Mouse (Mus musculus) G1E (cell line): Measurements from ENCODE around the gene Gm3072. TPM values are rescaled to one million over a fixed set of nuclear protein-coding genes. Genes with fewer than 3 reads are reported as not detected.
"Not testable (repeated sequence)": the region's sequence is repeated elsewhere in the genome, so short reads cannot be mapped to it uniquely, and the experiment has no call there.

Experiments used
- ATAC-seq: 2 replicates; pipeline ENCODE4 v1.8.0; 2016; ENCODE audit warnings: mild to moderate bottlenecking; ENCODE audit not compliant: insufficient number of reproducible peaks, poor library complexity, low FRiP score, severe bottlenecking; ENCODE audit errors: extremely low read depth
- DNase-seq: peaks from one replicate; pipeline ENCODE4 v3.0.0; 2012; ENCODE audit warnings: low spot score
- H3K27me3 ChIP-seq: 2 replicates; pipeline ENCODE4 v1.6.1; 2012; ENCODE audit warnings: mild to moderate bottlenecking, low read length, inconsistent platforms; ENCODE audit not compliant: insufficient read depth
- H3K36me3 ChIP-seq: replicated peaks from 2 replicates; pipeline ENCODE3; 2012; ENCODE audit warnings: mild to moderate bottlenecking, inconsistent platforms
- H3K4me1 ChIP-seq: 2 replicates; pipeline ENCODE4 v1.6.1; 2012; ENCODE audit warnings: low read depth, low read length, inconsistent platforms, mixed read lengths; ENCODE audit not compliant: insufficient read depth
- H3K4me3 ChIP-seq: 2 replicates; pipeline ENCODE4 v1.5.1; 2012; ENCODE audit warnings: low read depth, mild to moderate bottlenecking, inconsistent platforms, low read length, moderate library complexity, mixed read lengths
- H3K9me3 ChIP-seq: replicated peaks from 2 replicates; pipeline ENCODE4 v1.6.1; 2012; ENCODE audit warnings: inconsistent platforms
- polyA plus RNA-seq: library from polyadenylated mRNA; stranded (reverse); fragments of >175 nt; gene quantifications from 2 replicates; pipeline ENCODE4 v1.2.3, GENCODE M21; 2012
- total RNA-seq, 2 experiments: library from RNA; stranded (forward) in 1 of 2; stranded (reverse) in 1 of 2; fragments of 200-1000 nt in 1 of 2; fragments of >200 nt in 1 of 2; fragmentation: Nextera tagmentation in 1 of 2; gene quantifications; 2 replicates each; pipeline ENCODE4 v1.2.3; 2014 to 2017

The Gm3072 gene
- total RNA-seq (2014; fragmentation: Nextera tagmentation): not detected in 2 replicates
- total RNA-seq (2017): not detected in 2 replicates
- polyA plus RNA-seq: not detected in 2 replicates

- H3K4me1 ChIP-seq, H3K4me3 ChIP-seq: not testable (repeated sequence)
Measured at GRCm38 (mm10) chr14:41624512-41624911, at the start of gene Gm3072. Gm3072 (minus strand) TSS chr14:41624612.

GRCm38 (mm10) chr14:41648176-41648575, 23.8 kb upstream of the Gm3072 start:
- not testable (repeated sequence) for H3K36me3 ChIP-seq, H3K4me1 ChIP-seq, H3K9me3 ChIP-seq, H3K27me3 ChIP-seq, DNase-seq, H3K4me3 ChIP-seq, ATAC-seq

More at GRCm38 (mm10) chr14:41624512-41624911, at the start of gene Gm3072:
- DNase-seq, H3K36me3 ChIP-seq, H3K27me3 ChIP-seq, H3K9me3 ChIP-seq, ATAC-seq: not testable (repeated sequence)

GRCm38 (mm10) chr14:41646387-41646786, 22.0 kb upstream of the Gm3072 start, which contains the start of gene Gm3676:
Gm3676 (minus strand) TSS chr14:41646487.
- H3K27me3 ChIP-seq, H3K4me3 ChIP-seq, H3K36me3 ChIP-seq, DNase-seq, H3K9me3 ChIP-seq, H3K4me1 ChIP-seq, ATAC-seq: not testable (repeated sequence)

- H3K9me3 ChIP-seq, H3K27me3 ChIP-seq, H3K4me3 ChIP-seq, H3K36me3 ChIP-seq, ATAC-seq, DNase-seq, H3K4me1 ChIP-seq: not testable (repeated sequence)
Measured at GRCm38 (mm10) chr14:41630144-41630543, 5.7 kb upstream of the Gm3072 start.

GRCm38 (mm10) chr14:41622535-41622934, 1.9 kb downstream of the Gm3072 start:
- not testable (repeated sequence) for H3K27me3 ChIP-seq, H3K9me3 ChIP-seq, DNase-seq, H3K36me3 ChIP-seq, H3K4me1 ChIP-seq, H3K4me3 ChIP-seq, ATAC-seq

- not testable (repeated sequence) for H3K27me3 ChIP-seq, ATAC-seq, H3K4me3 ChIP-seq, H3K4me1 ChIP-seq, H3K36me3 ChIP-seq, DNase-seq, H3K9me3 ChIP-seq
Measured at GRCm38 (mm10) chr14:41610690-41611089, 13.7 kb downstream of the Gm3072 start.

- H3K27me3 ChIP-seq, DNase-seq, H3K36me3 ChIP-seq, H3K4me3 ChIP-seq, ATAC-seq, H3K9me3 ChIP-seq, H3K4me1 ChIP-seq: not testable (repeated sequence)
Measured at GRCm38 (mm10) chr14:41600935-41601334, 23.5 kb downstream of the Gm3072 start.

- ATAC-seq, H3K4me1 ChIP-seq, H3K4me3 ChIP-seq, DNase-seq, H3K27me3 ChIP-seq, H3K9me3 ChIP-seq, H3K36me3 ChIP-seq: not testable (repeated sequence)
Measured at GRCm38 (mm10) chr14:41586346-41586745, 38.1 kb downstream of the Gm3072 start.

- not testable (repeated sequence) for H3K4me3 ChIP-seq, DNase-seq, H3K9me3 ChIP-seq, ATAC-seq, H3K36me3 ChIP-seq, H3K27me3 ChIP-seq, H3K4me1 ChIP-seq
Measured at GRCm38 (mm10) chr14:41572911-41573310, 51.5 kb downstream of the Gm3072 start, which contains the start of gene 1700049E17Rik2. 1700049E17Rik2 (plus strand) TSS chr14:41573211.

Other genes with a start within 250 kb of the Gm3072 start
- gene Gm7945, start 238.2 kb downstream of the Gm3072 start, total RNA-seq (2014; fragmentation: Nextera tagmentation): not detected in 2 replicates
- 0.22 and 0.46 TPM in 2 replicates for gene Gm7945, start 238.2 kb downstream of the Gm3072 start, total RNA-seq (2017)
- not detected in 2 replicates for gene Gm7945, start 238.2 kb downstream of the Gm3072 start, polyA plus RNA-seq
- gene Gm6482, start 216.3 kb downstream of the Gm3072 start, total RNA-seq (2014; fragmentation: Nextera tagmentation): not detected in 2 replicates
- gene Gm6482, start 216.3 kb downstream of the Gm3072 start, total RNA-seq (2017): 0.16 TPM in 1 of 2 replicates, not detected in the other
- not detected in 2 replicates for gene Gm6482, start 216.3 kb downstream of the Gm3072 start, polyA plus RNA-seq
- gene Gm7954, start 171.1 kb downstream of the Gm3072 start, total RNA-seq (2014; fragmentation: Nextera tagmentation): not detected in 2 replicates
- gene Gm7954, start 171.1 kb downstream of the Gm3072 start, total RNA-seq (2017): 0.38 TPM in 1 of 2 replicates, not detected in the other
- not detected in 2 replicates for gene Gm7954, start 171.1 kb downstream of the Gm3072 start, polyA plus RNA-seq
- gene Gm3486, start 135.1 kb downstream of the Gm3072 start, total RNA-seq (2014; fragmentation: Nextera tagmentation): not detected in 2 replicates
- not detected in 2 replicates for gene Gm3486, start 135.1 kb downstream of the Gm3072 start, total RNA-seq (2017)
- not detected in 2 replicates for gene Gm3486, start 135.1 kb downstream of the Gm3072 start, polyA plus RNA-seq
- not detected in 2 replicates for gene Gm7970, start 69.0 kb downstream of the Gm3072 start, total RNA-seq (2014; fragmentation: Nextera tagmentation)
- gene Gm7970, start 69.0 kb downstream of the Gm3072 start, total RNA-seq (2017): not detected in 2 replicates
- not detected in 2 replicates for gene Gm7970, start 69.0 kb downstream of the Gm3072 start, polyA plus RNA-seq
- gene 1700049E17Rik2, start 51.4 kb downstream of the Gm3072 start, total RNA-seq (2014; fragmentation: Nextera tagmentation): 0.58 TPM in 1 of 2 replicates, not detected in the other
- 0.22 TPM in 1 of 2 replicates, not detected in the other for gene 1700049E17Rik2, start 51.4 kb downstream of the Gm3072 start, total RNA-seq (2017)
- not detected in 2 replicates for gene 1700049E17Rik2, start 51.4 kb downstream of the Gm3072 start, polyA plus RNA-seq
- gene Gm3676, start 21.9 kb upstream of the Gm3072 start, total RNA-seq (2014; fragmentation: Nextera tagmentation): not detected in 2 replicates
- not detected in 2 replicates for gene Gm3676, start 21.9 kb upstream of the Gm3072 start, total RNA-seq (2017)
- gene Gm3676, start 21.9 kb upstream of the Gm3072 start, polyA plus RNA-seq: not detected in 2 replicates
- not detected in 2 replicates for gene Gm8068, start 77.3 kb upstream of the Gm3072 start, total RNA-seq (2014; fragmentation: Nextera tagmentation)
- gene Gm8068, start 77.3 kb upstream of the Gm3072 start, total RNA-seq (2017): not detected in 2 replicates
- not detected in 2 replicates for gene Gm8068, start 77.3 kb upstream of the Gm3072 start, polyA plus RNA-seq
- not detected in 2 replicates for gene Gm7929, start 126.0 kb upstream of the Gm3072 start, total RNA-seq (2014; fragmentation: Nextera tagmentation)
- gene Gm7929, start 126.0 kb upstream of the Gm3072 start, total RNA-seq (2017): not detected in 2 replicates
- gene Gm7929, start 126.0 kb upstream of the Gm3072 start, polyA plus RNA-seq: not detected in 2 replicates
- not detected in 2 replicates for gene Gm47189, start 147.8 kb upstream of the Gm3072 start, total RNA-seq (2014; fragmentation: Nextera tagmentation)
- 0.33 TPM in 1 of 2 replicates, not detected in the other for gene Gm47189, start 147.8 kb upstream of the Gm3072 start, total RNA-seq (2017)
- gene Gm47189, start 147.8 kb upstream of the Gm3072 start, polyA plus RNA-seq: not detected in 2 replicates